Mouse (Mus musculus) testis, adult 2 months (tissue): ENCODE measurements around the gene Dtnbp1. TPM values are rescaled to one million over a fixed set of nuclear protein-coding genes. Genes with fewer than 3 reads are reported as not detected.

Experiments
- H3K27ac ChIP-seq: fragments of 200-500 bp; 2 replicates; pipeline ENCODE4 v1.5.1; 2012; ENCODE audit warnings: low read depth, low read length; ENCODE audit not compliant: control insufficient read depth, insufficient read depth
- H3K27me3 ChIP-seq: fragments of 200-500 bp; 2 replicates; pipeline ENCODE4 v1.6.1; 2012; ENCODE audit warnings: mild to moderate bottlenecking, low read length, moderate library complexity; ENCODE audit not compliant: control insufficient read depth, insufficient read depth
- H3K36me3 ChIP-seq: fragments of 200-500 bp; 2 replicates; pipeline ENCODE4 v1.6.1; 2012; ENCODE audit warnings: mild to moderate bottlenecking, low read length; ENCODE audit not compliant: control insufficient read depth, insufficient read depth
- H3K4me1 ChIP-seq: fragments of 200-500 bp; 2 replicates; pipeline ENCODE4 v1.6.1; 2012; ENCODE audit warnings: low read length; ENCODE audit not compliant: control insufficient read depth, insufficient read depth
- H3K4me3 ChIP-seq: fragments of 200-500 bp; 2 replicates; pipeline ENCODE4 v1.5.1; 2012; ENCODE audit warnings: low read depth, mild to moderate bottlenecking, low read length, moderate library complexity, mixed read lengths; ENCODE audit not compliant: control insufficient read depth
- CTCF ChIP-seq: fragments of 200-500 bp; IDR thresholded peaks from 2 replicates; pipeline ENCODE4 v1.5.1; 2012; ENCODE audit warnings: low read depth, mild to moderate bottlenecking, inconsistent platforms, low read length, moderate library complexity; ENCODE audit not compliant: control insufficient read depth, insufficient read depth, insufficient replicate concordance
- POLR2A ChIP-seq: fragments of 200-500 bp; IDR thresholded peaks from 2 replicates; pipeline ENCODE4 v1.6.1; 2012; ENCODE audit warnings: low read depth, mild to moderate bottlenecking, inconsistent platforms, low read length, moderate library complexity; ENCODE audit not compliant: control insufficient read depth
- polyA plus RNA-seq: library from polyadenylated mRNA; depleted of rRNA; stranded (reverse); fragments of >200 nt; gene quantifications from 2 replicates; pipeline ENCODE4 v1.2.3, GENCODE M21; 2012

The Dtnbp1 gene
- polyA plus RNA-seq, 1 experiment, result 96.7 TPM

DNA sequence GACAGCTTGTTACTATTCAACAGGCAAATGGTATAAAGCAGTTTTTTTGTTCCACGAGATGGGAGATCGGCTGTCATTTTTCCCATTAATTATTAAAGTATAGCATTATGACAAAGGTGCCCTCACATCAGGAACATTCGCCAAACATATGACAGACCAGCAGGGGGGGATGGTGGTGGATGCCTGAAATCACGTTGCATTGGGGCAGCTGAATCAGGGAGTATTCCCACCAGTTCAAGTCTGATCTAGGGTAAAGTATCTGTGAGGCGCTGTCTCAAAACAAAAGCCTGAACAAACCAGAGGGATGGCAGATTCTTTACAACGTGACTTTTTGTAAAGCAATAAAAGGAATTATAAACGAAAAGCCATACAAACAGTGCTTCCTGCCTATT, 1.1 kb downstream of the Dtnbp1 start:
- H3K4me3 ChIP-seq, result peak overlapping the region; percentile 87
- TF ChIP-seq POLR2A (no peak), CTCF (no peak)
- H3K27me3 ChIP-seq, result no peaks in the 10 kb centered on the region
- no peaks in the 10 kb centered on the region; the same call in none of the 2 replicates for H3K36me3 ChIP-seq
- H3K27ac ChIP-seq, result no peak overlapping the region; the same call in 1 of the 2 replicates
- peaks cover 6% of the 10 kb centered on the region for H3K4me1 ChIP-seq

- no peak overlapping the region for H3K27ac ChIP-seq
Observed at GRCm38 (mm10) chr13:44999211-44999610, 2.7 kb downstream of the Dtnbp1 start.

DNA sequence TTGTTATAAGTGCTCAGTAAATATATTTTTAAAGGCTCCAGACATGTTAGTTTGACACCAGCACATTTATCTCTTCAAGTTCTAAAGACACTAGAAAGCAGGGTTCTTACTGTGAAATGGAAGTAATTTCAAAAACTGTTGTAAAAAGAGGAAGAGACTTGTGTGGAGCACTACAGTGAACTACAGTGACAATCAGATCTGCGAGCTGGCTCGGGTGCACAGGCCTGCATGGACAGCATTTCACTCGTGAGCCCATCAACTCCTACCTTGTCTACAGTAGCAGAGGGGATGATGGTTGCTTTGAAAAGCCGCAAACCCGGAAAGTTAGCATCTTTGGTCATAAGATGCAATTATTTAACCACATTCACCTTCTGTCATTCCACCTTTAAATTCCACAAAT, 5.6 kb downstream of the Dtnbp1 start:
- no peaks in the 10 kb centered on the region for H3K27me3 ChIP-seq
- peaks cover 1% of the 10 kb centered on the region for H3K36me3 ChIP-seq
- H3K4me1 ChIP-seq, result peaks cover 2% of the 10 kb centered on the region
- no peak overlapping the region for H3K4me3 ChIP-seq
- H3K27ac ChIP-seq, result no peak overlapping the region
- TF ChIP-seq CTCF (no peak), POLR2A (no peak)

More at GRCm38 (mm10) chr13:44999211-44999610, 2.7 kb downstream of the Dtnbp1 start:
- TF ChIP-seq POLR2A, result no peak
- TF ChIP-seq CTCF, result no peak
- Histone ChIP-seq H3K4me1 (peaks cover 6% of the 10 kb centered on the region), H3K4me3 (no peak overlapping the region), H3K27me3 (no peaks in the 10 kb centered on the region), H3K36me3 (no peaks in the 10 kb centered on the region; the same call in none of the 2 replicates)

DNA sequence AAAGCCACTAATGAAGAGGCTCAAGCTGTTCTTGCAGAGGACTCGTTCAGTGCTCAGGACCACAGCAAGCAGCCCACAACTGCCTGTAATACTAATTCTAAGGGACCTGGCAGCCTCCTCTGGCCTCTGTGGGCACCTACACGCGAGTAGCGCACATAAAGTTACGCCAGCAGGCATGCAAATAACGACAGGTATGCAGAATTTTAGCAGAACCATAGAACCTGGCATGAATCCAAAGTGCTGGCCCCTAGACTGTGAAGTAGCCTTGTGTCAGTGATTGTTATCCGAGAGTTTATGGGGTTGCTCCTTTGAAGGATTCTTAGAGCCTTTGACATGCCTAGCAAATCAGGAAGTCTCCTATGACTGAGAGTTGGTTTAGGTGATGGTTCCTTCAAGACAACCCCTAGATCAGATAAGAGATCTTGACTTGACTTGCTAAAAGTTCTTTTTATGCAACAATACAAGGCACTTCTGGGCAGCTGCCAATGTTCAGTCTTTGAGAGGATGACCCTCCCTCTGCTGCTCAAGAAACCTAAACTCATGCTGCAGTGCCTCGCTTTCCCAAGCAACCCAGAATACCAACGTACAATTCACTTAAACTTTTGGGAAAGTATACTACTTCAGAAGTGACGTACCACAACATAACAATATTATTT, 9.3 kb downstream of the Dtnbp1 start:
- no peak overlapping the region for H3K27ac ChIP-seq
- no peaks in the 10 kb centered on the region; the same call in 1 of the 2 replicates for H3K4me1 ChIP-seq
- H3K36me3 ChIP-seq, result peaks cover 3% of the 10 kb centered on the region
- no peak for TF ChIP-seq POLR2A
- TF ChIP-seq CTCF, result no peak
- no peaks in the 10 kb centered on the region for H3K27me3 ChIP-seq
- no peak overlapping the region for H3K4me3 ChIP-seq

DNA sequence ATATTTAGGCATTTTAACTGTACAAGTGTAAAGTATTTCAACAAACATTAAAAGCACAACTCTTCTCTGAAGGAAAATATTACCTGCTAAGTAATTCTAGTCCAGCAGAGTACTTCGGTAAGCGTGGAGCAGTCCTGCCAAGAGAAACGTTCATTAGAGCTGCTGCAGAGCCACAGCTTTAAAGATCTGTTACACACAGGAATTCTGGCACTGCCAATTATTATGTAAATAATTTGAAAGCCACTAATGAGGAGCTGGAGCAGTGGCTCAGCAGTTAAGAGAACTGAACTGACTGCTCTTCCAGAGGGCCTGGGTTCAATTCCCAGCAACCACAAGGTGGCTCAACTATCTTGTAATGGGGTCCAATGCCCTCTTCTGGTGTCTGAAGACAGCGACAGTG, 10.0 kb downstream of the Dtnbp1 start:
- H3K4me1 ChIP-seq, result no peaks in the 10 kb centered on the region; the same call in 1 of the 2 replicates
- no peak for TF ChIP-seq CTCF
- no peaks in the 10 kb centered on the region for H3K27me3 ChIP-seq
- no peak overlapping the region for H3K27ac ChIP-seq
- no peak overlapping the region for H3K4me3 ChIP-seq
- peaks cover 4% of the 10 kb centered on the region for H3K36me3 ChIP-seq

DNA sequence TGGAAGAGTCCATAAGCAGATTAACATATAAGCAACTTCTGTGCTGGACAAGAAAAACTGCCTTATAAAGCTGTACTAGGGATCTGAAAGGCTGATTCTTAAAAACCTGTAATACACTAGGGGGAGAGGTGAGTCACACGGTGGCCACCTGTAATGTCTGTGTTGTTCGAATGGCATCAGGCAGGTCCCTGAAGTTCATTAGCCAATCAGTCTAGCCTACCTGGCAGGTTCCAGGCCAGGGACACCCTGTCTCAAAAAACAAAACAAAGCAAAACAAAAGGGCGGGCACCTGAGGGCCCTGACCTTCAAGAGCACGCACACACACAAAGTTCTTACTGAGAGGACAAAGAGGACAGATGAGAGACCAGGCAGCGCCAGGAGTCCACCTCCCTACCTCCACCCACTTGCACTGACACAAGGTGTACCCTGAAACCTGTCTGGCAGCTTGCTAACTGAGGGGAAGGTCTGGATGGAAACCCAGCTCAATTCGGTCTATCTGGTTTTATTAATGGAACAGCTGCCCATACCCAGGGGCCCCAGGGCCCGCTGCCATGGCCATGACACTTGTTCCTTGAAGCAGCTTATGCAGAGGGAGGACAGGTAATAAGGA, 11.8 kb downstream of the Dtnbp1 start:
- H3K4me3 ChIP-seq, result no peak overlapping the region
- peaks cover 4% of the 10 kb centered on the region for H3K36me3 ChIP-seq
- no peaks in the 10 kb centered on the region for H3K27me3 ChIP-seq
- H3K27ac ChIP-seq, result no peak overlapping the region
- TF ChIP-seq POLR2A (no peak), CTCF (no peak)
- no peaks in the 10 kb centered on the region; the same call in 1 of the 2 replicates for H3K4me1 ChIP-seq

- Histone ChIP-seq H3K27ac (no peak overlapping the region), H3K4me3 (no peak overlapping the region), H3K27me3 (no peaks in the 10 kb centered on the region), H3K4me1 (no peaks in the 10 kb centered on the region; the same call in 1 of the 2 replicates), H3K36me3 (peaks cover 2% of the 10 kb centered on the region)
- TF ChIP-seq CTCF (no peak), POLR2A (no peak)
Observed at GRCm38 (mm10) chr13:44986352-44986751, 15.6 kb downstream of the Dtnbp1 start.
